Mouse (Mus musculus) liver, adult 2 months (tissue): Measurements from ENCODE around the gene Flt3. TPM values are rescaled to one million over a fixed set of nuclear protein-coding genes. Genes with fewer than 3 reads are reported as not detected.

ENCODE experiments used
- DNase-seq: peaks from one replicate; pipeline ENCODE4 v3.0.0-alpha.2; 2011; ENCODE audit warnings: low read depth, low spot score; ENCODE audit errors: extremely low read depth
- H3K27ac ChIP-seq: fragments of 200-500 bp; replicated peaks from 2 replicates; pipeline ENCODE4 v1.5.1; 2012; ENCODE audit warnings: low read depth, mild to moderate bottlenecking, control low read depth, inconsistent platforms, low read length; ENCODE audit not compliant: insufficient read depth
- H3K27me3 ChIP-seq: fragments of 200-500 bp; 2 replicates; pipeline ENCODE4 v1.6.1; 2012; ENCODE audit warnings: mild to moderate bottlenecking, moderate library complexity, low read length, inconsistent platforms; ENCODE audit not compliant: control insufficient read depth, insufficient read depth
- H3K36me3 ChIP-seq: fragments of 200-500 bp; 2 replicates; pipeline ENCODE4 v1.6.1; 2012; ENCODE audit warnings: low read length, inconsistent platforms; ENCODE audit not compliant: control insufficient read depth, insufficient read depth
- H3K4me1 ChIP-seq: fragments of 200-500 bp; 2 replicates; pipeline ENCODE4 v1.6.1; 2011; ENCODE audit warnings: low read length; ENCODE audit not compliant: control insufficient read depth, insufficient read depth
- H3K4me3 ChIP-seq: fragments of 200-500 bp; 2 replicates; pipeline ENCODE4 v1.5.1; 2011; ENCODE audit warnings: low read depth, mild to moderate bottlenecking, control low read depth, low read length, moderate library complexity; ENCODE audit not compliant: insufficient read depth
- H3K79me2 ChIP-seq: fragments of 200-500 bp; 2 replicates; pipeline ENCODE4 v1.6.1; 2012; ENCODE audit warnings: inconsistent platforms, mild to moderate bottlenecking, low read length, moderate library complexity; ENCODE audit not compliant: control insufficient read depth, insufficient read depth
- H3K9ac ChIP-seq: fragments of 200-500 bp; 2 replicates; pipeline ENCODE4 v1.6.1; 2012; ENCODE audit warnings: low read depth, mild to moderate bottlenecking, control low read depth, inconsistent platforms, low read length
- CTCF ChIP-seq: fragments of 200-500 bp; IDR thresholded peaks from 2 replicates; pipeline ENCODE4 v1.5.1; 2011; ENCODE audit warnings: low read depth, low read length, control low read depth
- POLR2A ChIP-seq: fragments of 200-500 bp; IDR thresholded peaks from 2 replicates; pipeline ENCODE4 v1.6.1; 2011; ENCODE audit warnings: low read length, control low read depth; ENCODE audit not compliant: insufficient read depth; ENCODE audit errors: extremely low read depth
- WGBS: fragments of 180-500 bp; shearing (Covaris S2); methylation state at CpG from one replicate; pipeline ENCODE4 v1.1.7; 2018; 5-methylcytosine and 5-hydroxymethylcytosine counted together
- polyA plus RNA-seq: library from polyadenylated mRNA; depleted of rRNA; stranded (reverse); fragments of >200 nt; gene quantifications from 2 replicates; pipeline ENCODE4 v1.2.3, GENCODE M21; 2012
- total RNA-seq: library from RNA; depleted of rRNA; stranded (reverse); fragments of >200 nt; gene quantifications from 2 replicates; pipeline ENCODE4 v1.2.3, GENCODE M21; 2014

The Flt3 gene
- total and polyA plus RNA-seq, 2 experiments = 0.16 to 0.18 TPM

DNA sequence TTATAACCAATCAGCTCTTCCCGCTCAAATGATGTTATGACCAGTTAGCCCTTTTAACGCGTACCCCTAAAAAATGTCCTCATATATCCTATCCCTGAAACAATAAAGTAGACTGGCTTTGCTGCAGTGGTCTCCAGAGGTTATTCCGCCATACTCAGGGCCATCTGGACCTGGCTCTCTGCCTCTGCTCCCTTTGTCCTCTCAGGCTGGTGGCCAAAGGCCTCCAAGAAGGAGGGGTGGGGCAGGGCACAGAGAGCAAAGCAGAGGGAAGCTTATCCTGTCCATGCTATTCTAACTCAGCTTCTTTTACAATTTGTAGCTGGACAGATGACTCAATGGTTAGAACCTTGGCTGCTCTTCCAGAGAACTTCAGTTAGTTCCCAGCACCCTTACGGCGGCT lies 32.1 kb downstream of the Flt3 start:
- H3K4me3 ChIP-seq = no peak overlapping the region
- no peaks in the 10 kb centered on the region for H3K27me3 ChIP-seq
- no peak for TF ChIP-seq POLR2A
- TF ChIP-seq CTCF = no peak
- H3K27ac ChIP-seq = no peak overlapping the region
- no peak overlapping the region for H3K9ac ChIP-seq
- DNase-seq = no peak
- H3K4me1 ChIP-seq = no peaks in the 10 kb centered on the region
- WGBS = 93% methylated on average over 6 of the region's 6 CpGs
- H3K79me2 ChIP-seq = no peaks in the 10 kb centered on the region
- no peaks in the 10 kb centered on the region for H3K36me3 ChIP-seq

DNA sequence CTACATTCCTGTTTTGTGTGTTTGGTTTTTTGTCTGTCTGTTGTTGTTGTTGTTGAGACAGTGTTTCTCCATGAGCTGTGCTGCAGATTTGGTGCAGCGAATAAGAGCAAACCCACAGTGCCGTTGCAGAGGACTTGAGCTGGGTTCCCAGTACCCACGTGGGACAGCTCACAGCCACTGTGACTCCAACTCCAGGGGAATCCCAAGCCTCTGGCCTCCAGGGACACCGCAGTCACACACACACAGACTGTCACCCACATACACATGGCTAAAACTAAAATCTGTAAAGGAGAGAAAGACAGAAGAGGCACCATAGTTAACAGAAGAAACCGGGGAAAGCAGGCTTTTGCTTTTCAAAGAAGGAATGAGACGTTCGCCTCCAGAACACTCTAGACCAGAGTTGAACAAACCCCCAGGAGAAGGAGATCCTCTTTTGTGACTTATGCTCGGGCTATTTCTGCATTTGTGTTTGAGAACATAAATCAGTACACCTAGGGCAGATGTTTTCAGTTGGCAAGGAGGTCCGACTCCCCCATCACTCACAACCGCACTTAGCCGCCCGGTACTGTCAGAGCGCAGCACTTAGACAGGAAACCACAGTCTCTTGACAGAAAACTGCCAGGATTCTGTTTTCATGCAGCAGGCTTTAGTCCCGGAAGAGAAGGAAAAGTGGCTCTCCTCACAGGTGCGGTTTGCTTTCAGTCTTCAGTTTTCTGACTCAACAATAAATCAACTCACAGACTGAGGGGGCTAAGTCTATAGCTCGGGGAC lies 34.1 kb downstream of the Flt3 start:
- 71% methylated on average over 16 of the region's 16 CpGs for WGBS
- Histone ChIP-seq H3K27me3 (no peaks in the 10 kb centered on the region), H3K4me3 (no peak overlapping the region), H3K27ac (no peak overlapping the region), H3K36me3 (no peaks in the 10 kb centered on the region), H3K79me2 (no peaks in the 10 kb centered on the region), H3K4me1 (no peaks in the 10 kb centered on the region), H3K9ac (no peak overlapping the region)
- TF ChIP-seq POLR2A (no peak), CTCF (no peak)
- DNase-seq = no peak

DNA sequence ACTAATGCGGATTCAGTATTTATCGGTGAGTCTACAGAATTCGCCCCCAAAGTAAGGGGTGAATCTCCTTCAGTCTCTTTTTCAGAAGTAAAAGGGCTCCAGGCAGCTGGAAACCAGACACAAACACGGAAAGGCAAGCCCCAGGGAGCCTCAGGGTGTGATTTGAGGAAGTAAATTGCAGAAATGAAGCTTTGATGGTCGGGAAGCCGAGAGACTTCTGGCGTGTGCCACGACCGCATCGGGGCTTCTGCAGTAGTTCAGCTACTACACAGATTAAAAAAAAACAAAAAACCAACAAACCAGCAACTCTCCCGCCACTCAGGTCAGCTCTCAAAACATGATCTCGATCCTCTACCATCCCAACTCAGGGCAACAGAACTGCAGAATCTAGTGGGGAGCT lies 37.2 kb downstream of the Flt3 start:
- H3K36me3 ChIP-seq = no peaks in the 10 kb centered on the region
- DNase-seq = peak; percentile 4
- no peak overlapping the region for H3K4me3 ChIP-seq
- no peak overlapping the region for H3K9ac ChIP-seq
- no peak overlapping the region for H3K27ac ChIP-seq
- 77% methylated on average over 12 of the region's 12 CpGs for WGBS
- no peaks in the 10 kb centered on the region for H3K27me3 ChIP-seq
- TF ChIP-seq POLR2A (no peak), CTCF (no peak)
- no peaks in the 10 kb centered on the region for H3K4me1 ChIP-seq
- no peaks in the 10 kb centered on the region for H3K79me2 ChIP-seq

DNA sequence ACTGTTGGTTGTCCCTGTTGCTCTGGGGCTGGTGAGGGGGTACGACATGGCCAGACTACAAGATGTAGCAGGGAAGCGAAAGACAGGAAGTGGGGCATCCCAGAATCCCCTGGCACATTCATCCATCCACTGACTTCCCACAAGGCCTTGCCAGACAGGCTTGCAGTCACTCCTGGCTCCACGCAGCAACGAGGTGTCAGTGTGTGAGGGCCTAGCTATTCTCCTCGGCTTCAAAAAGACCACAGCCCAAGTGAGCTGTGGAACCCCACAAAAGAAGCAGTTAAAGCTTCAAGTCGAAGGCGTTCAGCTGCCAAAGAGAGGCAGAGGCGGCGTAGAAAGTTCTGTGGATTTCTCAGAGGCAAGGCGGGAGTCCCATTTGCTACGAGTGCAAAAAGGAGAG lies 41.8 kb downstream of the Flt3 start:
- 89% methylated on average over 11 of the region's 11 CpGs for WGBS
- DNase-seq = no peak
- TF ChIP-seq POLR2A (no peak), CTCF (no peak)

DNA sequence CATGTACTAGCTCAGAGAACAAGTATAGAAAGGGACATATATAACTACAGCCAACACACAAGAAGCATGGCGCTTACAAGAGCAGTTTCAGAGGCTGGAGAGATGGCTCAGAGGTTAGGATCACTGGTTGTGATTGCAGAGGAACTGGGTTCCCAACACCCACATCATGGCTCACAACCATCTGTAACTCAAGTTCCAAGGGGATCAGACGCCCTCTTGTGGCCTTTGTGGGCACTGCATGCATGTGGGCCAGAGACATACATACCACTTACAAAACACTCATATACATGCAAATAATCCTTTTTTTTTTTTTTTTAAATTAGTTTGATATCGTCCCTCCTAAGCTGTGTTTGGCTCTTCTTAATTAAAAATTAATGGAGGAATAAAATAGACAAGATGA lies 42.8 kb downstream of the Flt3 start:
- Histone ChIP-seq H3K9ac (no peak overlapping the region), H3K27ac (no peak overlapping the region), H3K36me3 (no peaks in the 10 kb centered on the region), H3K27me3 (no peaks in the 10 kb centered on the region), H3K4me1 (no peaks in the 10 kb centered on the region), H3K79me2 (no peaks in the 10 kb centered on the region), H3K4me3 (no peak overlapping the region)
- no peak for TF ChIP-seq POLR2A
- TF ChIP-seq CTCF = peak; percentile 76
- 46% methylated on average over 3 of the region's 3 CpGs for WGBS
- DNase-seq = peak; percentile 7

More for the DNA sequence above, 41.8 kb downstream of the Flt3 start:
- H3K4me1 ChIP-seq = no peaks in the 10 kb centered on the region
- H3K27ac ChIP-seq = no peak overlapping the region
- H3K4me3 ChIP-seq = no peak overlapping the region
- H3K79me2 ChIP-seq = no peaks in the 10 kb centered on the region
- H3K36me3 ChIP-seq = no peaks in the 10 kb centered on the region
- H3K27me3 ChIP-seq = no peaks in the 10 kb centered on the region
- H3K9ac ChIP-seq = no peak overlapping the region

DNA sequence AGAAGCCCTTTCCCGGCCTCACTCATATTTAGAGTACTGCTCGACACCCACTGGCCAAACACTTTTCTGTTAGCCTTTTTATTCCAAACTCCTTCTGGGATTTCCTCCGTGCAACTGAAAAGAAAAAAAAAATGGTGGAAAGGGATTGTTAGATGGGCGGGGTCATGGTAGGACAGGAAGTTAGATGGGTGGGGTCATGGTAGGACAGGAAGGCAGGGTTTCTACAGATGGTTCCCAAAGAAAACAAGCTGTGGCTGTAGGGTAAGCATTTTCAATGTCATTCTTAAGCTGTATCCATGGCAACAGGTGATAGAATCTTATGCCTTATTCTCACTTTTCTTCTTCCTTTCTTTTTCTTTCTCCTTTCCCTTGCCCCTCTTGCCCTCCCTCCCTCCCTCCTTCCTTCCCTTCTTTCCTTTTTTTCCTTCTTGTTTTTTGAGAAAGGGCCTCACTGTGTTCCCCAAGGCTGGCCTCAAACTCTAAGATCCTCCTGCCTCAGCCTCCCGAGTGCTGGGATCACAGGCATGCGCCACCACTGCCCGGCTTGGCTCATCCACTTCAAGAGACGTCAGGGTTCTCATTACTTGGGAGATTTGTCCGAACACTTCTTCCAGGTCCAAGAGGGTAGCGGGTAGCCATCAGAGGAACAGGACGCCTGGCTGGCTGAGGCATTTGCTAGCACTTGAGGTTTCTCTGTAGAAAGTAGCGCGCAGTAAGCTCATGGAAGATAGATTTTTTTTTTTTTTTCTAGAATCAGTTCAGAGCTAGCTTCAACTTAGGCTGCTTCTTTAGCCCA lies 43.8 kb downstream of the Flt3 start:
- Histone ChIP-seq H3K9ac (no peak overlapping the region), H3K27ac (no peak overlapping the region), H3K79me2 (no peaks in the 10 kb centered on the region), H3K36me3 (no peaks in the 10 kb centered on the region), H3K27me3 (no peaks in the 10 kb centered on the region), H3K4me3 (no peak overlapping the region), H3K4me1 (no peaks in the 10 kb centered on the region)
- 86% methylated on average over 13 of the region's 13 CpGs for whole genome bisulfite sequencing
- no peak for DNase-seq
- TF ChIP-seq CTCF (no peak), POLR2A (no peak)
